Mouse (Mus musculus) MEL (cell line): ENCODE measurements at regions not wholly inside any gene's neighbourhood (a gene's known extent, or its start where the extent isn't known, plus 50 kb on each side); places are given as distances from the start of the nearest gene placed in this dataset.

Source experiments
- CTCF ChIP-seq, 3 experiments: IDR thresholded peaks in 2 of 3; conservative IDR thresholded peaks in 1 of 3; 2 replicates each; pipeline ENCODE4 v1.5.1; 2011 to 2012; ENCODE audit warnings: low read length in 3 of 3, low read depth in 2 of 3, mild to moderate bottlenecking in 2 of 3, improper control_type of control experiment in 1 of 3, inconsistent platforms in 1 of 3, mixed read lengths in 1 of 3, moderate library complexity in 1 of 3; ENCODE audit not compliant: control insufficient read depth in 1 of 3, insufficient read depth in 1 of 3, poor library complexity in 1 of 3, severe bottlenecking in 1 of 3
- EP300 ChIP-seq, 2 experiments: IDR thresholded peaks; 2 replicates each; pipeline ENCODE4 v1.6.1; 2011; ENCODE audit warnings: improper control_type of control experiment in 2 of 2, low read length in 2 of 2, low read depth in 1 of 2, mild to moderate bottlenecking in 1 of 2
- HCFC1 ChIP-seq: IDR thresholded peaks from 2 replicates; pipeline ENCODE4 v1.6.1; 2012; ENCODE audit warnings: low read depth, mild to moderate bottlenecking, inconsistent platforms, low read length, improper control_type of control experiment, moderate library complexity
- MAX ChIP-seq: IDR thresholded peaks from 2 replicates; pipeline ENCODE4 v1.6.1; 2011; ENCODE audit warnings: low read length, improper control_type of control experiment
- NRF1 ChIP-seq: IDR thresholded peaks from 2 replicates; pipeline ENCODE4 v1.6.1; 2014; ENCODE audit warnings: low read depth, mild to moderate bottlenecking, inconsistent platforms, low read length, improper control_type of control experiment, moderate library complexity; ENCODE audit not compliant: poor library complexity, insufficient read depth, severe bottlenecking
- POLR2A ChIP-seq, 2 experiments: IDR thresholded peaks; 2 replicates each; pipeline ENCODE4 v1.6.1; 2011 to 2012; ENCODE audit warnings: low read length in 2 of 2, mild to moderate bottlenecking in 2 of 2, control low read depth in 1 of 2, improper control_type of control experiment in 1 of 2, low read depth in 1 of 2, moderate library complexity in 1 of 2; ENCODE audit not compliant: control insufficient read depth in 1 of 2, insufficient read depth in 1 of 2, poor library complexity in 1 of 2
- SMC3 ChIP-seq: IDR thresholded peaks from 2 replicates; pipeline ENCODE4 v1.6.1; 2011; ENCODE audit warnings: low read depth, low read length, improper control_type of control experiment
- TBP ChIP-seq: IDR thresholded peaks from 2 replicates; pipeline ENCODE4 v1.8.0; 2011; ENCODE audit warnings: low read depth, low read length, improper control_type of control experiment
- USF1 ChIP-seq: IDR thresholded peaks from 2 replicates; pipeline ENCODE4 v1.6.1; 2014; ENCODE audit warnings: low read depth, mild to moderate bottlenecking, inconsistent platforms, low read length, improper control_type of control experiment, moderate library complexity
- ZMIZ1 ChIP-seq: IDR thresholded peaks from 2 replicates; pipeline ENCODE4 v1.6.1; 2012; ENCODE audit warnings: low read depth, mild to moderate bottlenecking, inconsistent platforms, low read length, improper control_type of control experiment, moderate library complexity

DNA sequence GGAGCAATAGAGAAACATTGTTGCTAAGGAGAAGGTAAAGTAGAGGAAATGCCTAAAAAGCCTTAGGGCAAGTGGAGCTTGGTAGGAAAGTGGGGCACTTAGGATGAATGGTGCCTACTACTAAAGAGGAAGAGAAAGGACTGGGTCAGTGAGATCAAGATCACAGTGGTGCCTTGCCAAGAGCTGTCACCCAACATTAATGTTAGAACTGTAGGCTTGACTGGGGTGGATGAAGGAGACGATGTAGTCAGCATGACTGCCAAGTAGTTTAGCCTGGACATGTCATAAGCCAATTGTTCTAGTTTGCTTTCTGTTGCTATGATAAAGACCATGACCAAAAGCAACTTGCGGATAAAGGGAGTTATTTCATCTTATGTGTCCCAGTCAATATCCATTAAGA is 139.9 kb upstream of the Tmtc1 start:
- TF ChIP-seq SMC3 (no peak), EP300 (IDR thresholded peaks at IDR 0.05; ENCODE audit: low read depth in 1 of 2, low read length in 2 of 2) (no peak), ZMIZ1 (no peak), USF1 (no peak), HCFC1 (no peak), MAX (no peak), CTCF (IDR thresholded peaks at IDR 0.05 in 2 of 3, conservative IDR thresholded peaks at IDR 0.05 in 1 of 3; ENCODE audit: control insufficient read depth in 1 of 3, insufficient read depth in 1 of 3, low read depth in 2 of 3, low read length in 3 of 3, poor library complexity in 1 of 3, severe bottlenecking in 1 of 3) (no peak), POLR2A (IDR thresholded peaks at IDR 0.05; ENCODE audit: control insufficient read depth in 1 of 2, insufficient read depth in 1 of 2, low read depth in 1 of 2, low read length in 2 of 2, poor library complexity in 1 of 2) (no peak), TBP (no peak), NRF1 (no peak)
